Mouse (Mus musculus) urinary bladder, postnatal 10 days (tissue): ENCODE data around the gene 1700067K01Rik.
A peak's percentile ranks its signal among the peaks of the same experiment; 100 is the strongest.

Experiments
- DNase-seq: peaks from one replicate; pipeline ENCODE4 v3.0.0; 2022; ENCODE audit warnings: low spot score

1700067K01Rik gene

GRCm38 (mm10) chr8:84001281-84002000 lies at the start of gene 1700067K01Rik:
Gene 1700067K01Rik (plus strand): TSS chr8:84001502.
- DNase-seq, result no peak

- DNase-seq, result no peak
Observed at GRCm38 (mm10) chr8:83954749-83955105, 46.6 kb upstream of the 1700067K01Rik start.

GRCm38 (mm10) chr8:83955106-83955957 lies 46.0 kb upstream of the 1700067K01Rik start, which contains the start of the genes Gm10644 and Asf1b:
Gene Gm10644 (minus strand): TSS chr8:83955205.
Gene Asf1b (plus strand): TSS chr8:83955507.
- peak; percentile 89 for DNase-seq

- no peak for DNase-seq
Observed at GRCm38 (mm10) chr8:83955958-83956218, 45.4 kb upstream of the 1700067K01Rik start.

GRCm38 (mm10) chr8:83956789-83957188 lies 44.5 kb upstream of the 1700067K01Rik start:
- DNase-seq, result no peak

- no peak for DNase-seq
Observed at GRCm38 (mm10) chr8:83964015-83964765, 37.1 kb upstream of the 1700067K01Rik start.

- DNase-seq, result no peak
Observed at GRCm38 (mm10) chr8:83967701-83968100, 33.6 kb upstream of the 1700067K01Rik start.

- no peak for DNase-seq
Observed at GRCm38 (mm10) chr8:83971121-83971520, 30.2 kb upstream of the 1700067K01Rik start.

- no peak for DNase-seq
Observed at GRCm38 (mm10) chr8:83971661-83972060, 29.6 kb upstream of the 1700067K01Rik start.

GRCm38 (mm10) chr8:83972150-83973120 lies 28.9 kb upstream of the 1700067K01Rik start, which contains the start of gene Prkaca:
Gene Prkaca (plus strand): TSS chr8:83972993.
- peak; percentile 92 for DNase-seq

- DNase-seq, result no peak
Observed at GRCm38 (mm10) chr8:83973161-83974031, 27.9 kb upstream of the 1700067K01Rik start.

- DNase-seq, result no peak
Observed at GRCm38 (mm10) chr8:83974521-83974920, 26.8 kb upstream of the 1700067K01Rik start.

GRCm38 (mm10) chr8:83976101-83976630 lies 25.1 kb upstream of the 1700067K01Rik start:
- DNase-seq, result no peak

GRCm38 (mm10) chr8:83976779-83977350 lies 24.4 kb upstream of the 1700067K01Rik start:
- DNase-seq, result no peak

- no peak for DNase-seq
Observed at GRCm38 (mm10) chr8:83977646-83978045, 23.7 kb upstream of the 1700067K01Rik start.

- DNase-seq, result no peak
Observed at GRCm38 (mm10) chr8:83978200-83978599, 23.1 kb upstream of the 1700067K01Rik start.

- no peak for DNase-seq
Observed at GRCm38 (mm10) chr8:83980250-83980649, 21.1 kb upstream of the 1700067K01Rik start.

- no peak for DNase-seq
Observed at GRCm38 (mm10) chr8:83980845-83981244, 20.5 kb upstream of the 1700067K01Rik start.

- no peak for DNase-seq
Observed at GRCm38 (mm10) chr8:83981533-83981932, 19.8 kb upstream of the 1700067K01Rik start.

- DNase-seq, result no peak
Observed at GRCm38 (mm10) chr8:83982449-83982848, 18.9 kb upstream of the 1700067K01Rik start.
